Mouse (Mus musculus) erythroblast, adult 5-6 weeks (primary cell): Measurements from ENCODE around the gene Gm6525. TPM values are rescaled to one million over a fixed set of nuclear protein-coding genes. Genes with fewer than 3 reads are reported as not detected.
A peak's percentile ranks its signal among the peaks of the same experiment; 100 is the strongest.

Experiments
- ATAC-seq: replicated peaks from 2 replicates; pipeline ENCODE4 v1.8.0; 2016; ENCODE audit warnings: moderate number of reproducible peaks, mild to moderate bottlenecking, moderate TSS enrichment, inconsistent platforms; ENCODE audit not compliant: poor library complexity, low FRiP score, severe bottlenecking
- total RNA-seq, 2 experiments: library from RNA; stranded (forward) in 1 of 2; stranded (reverse) in 1 of 2; fragments of 150-400 nt in 1 of 2; fragments of 200-764, 138-1000 nt in 1 of 2; gene quantifications; 2 replicates each; pipeline versions ENCODE4 v1.2.3 to v1.2.4; 2015 to 2017; ENCODE audit warnings: low replicate concordance in 2 of 2

Gm6525 gene
- total RNA-seq (2015; ENCODE audit: low replicate concordance) (not detected in 2 replicates), total RNA-seq (2017; ENCODE audit: low replicate concordance) (not detected in 2 replicates)

GRCm38 (mm10) chr3:84173581-84174154 is at the start of gene Gm6525:
Gene Gm6525, plus strand, starts transcription at chr3:84174104.
- no peak for ATAC-seq

GRCm38 (mm10) chr3:84125704-84126289 is 48.1 kb upstream of the Gm6525 start:
- ATAC-seq: no peak

- ATAC-seq: no peak
Measured at GRCm38 (mm10) chr3:84126721-84127120, 47.2 kb upstream of the Gm6525 start.

GRCm38 (mm10) chr3:84127431-84127830 is 46.5 kb upstream of the Gm6525 start:
- no peak for ATAC-seq

- no peak for ATAC-seq
Measured at GRCm38 (mm10) chr3:84128871-84129870, 44.7 kb upstream of the Gm6525 start.

GRCm38 (mm10) chr3:84130776-84131175 is 43.1 kb upstream of the Gm6525 start:
- ATAC-seq: no peak

- ATAC-seq: no peak
Measured at GRCm38 (mm10) chr3:84131369-84131768, 42.5 kb upstream of the Gm6525 start.

GRCm38 (mm10) chr3:84135387-84135786 is 38.5 kb upstream of the Gm6525 start:
- peak; percentile 100 for ATAC-seq

- peak; percentile 7 for ATAC-seq
Measured at GRCm38 (mm10) chr3:84135933-84136332, 38.0 kb upstream of the Gm6525 start.

GRCm38 (mm10) chr3:84136509-84136908 is 37.4 kb upstream of the Gm6525 start:
- ATAC-seq: no peak

- ATAC-seq: no peak
Measured at GRCm38 (mm10) chr3:84140947-84141346, 33.0 kb upstream of the Gm6525 start.

GRCm38 (mm10) chr3:84149831-84150230 is 24.1 kb upstream of the Gm6525 start:
- no peak for ATAC-seq

GRCm38 (mm10) chr3:84154721-84155141 is 19.2 kb upstream of the Gm6525 start:
- no peak for ATAC-seq

GRCm38 (mm10) chr3:84155146-84155545 is 18.8 kb upstream of the Gm6525 start:
- peak; percentile 26 for ATAC-seq

- ATAC-seq: peak; percentile 99
Measured at GRCm38 (mm10) chr3:84155558-84156006, 18.3 kb upstream of the Gm6525 start, which contains the start of gene Mnd1. Gene Mnd1, minus strand, starts transcription at chr3:84155786.

GRCm38 (mm10) chr3:84156105-84156504 is 17.8 kb upstream of the Gm6525 start:
- ATAC-seq: no peak

- no peak for ATAC-seq
Measured at GRCm38 (mm10) chr3:84157011-84157410, 16.9 kb upstream of the Gm6525 start.

GRCm38 (mm10) chr3:84157559-84158350 is 16.1 kb upstream of the Gm6525 start:
- no peak for ATAC-seq

GRCm38 (mm10) chr3:84165391-84165790 is 8.5 kb upstream of the Gm6525 start:
- ATAC-seq: no peak

GRCm38 (mm10) chr3:84166073-84166472 is 7.8 kb upstream of the Gm6525 start:
- ATAC-seq: no peak
